Mouse (Mus musculus) lung, adult 18-20 months (tissue): ENCODE results near the gene Foxp1.

Experiments used
- DNase-seq, 2 experiments: peaks; one replicate each; pipeline ENCODE4 v3.0.0; 2022; ENCODE audit warnings: mixed read lengths in 2 of 2

The Foxp1 gene

GRCm38 (mm10) chr6:99320444-99320843 lies 202.1 kb downstream of the Foxp1 start:
- DNase-seq, result no peak

GRCm38 (mm10) chr6:99319415-99320405 lies 202.8 kb downstream of the Foxp1 start:
- no peak for DNase-seq

- DNase-seq, result no peak
These were observed 207.8 kb downstream of the Foxp1 start for GRCm38 (mm10) chr6:99314746-99315145.

GRCm38 (mm10) chr6:99310529-99310928 lies 212.0 kb downstream of the Foxp1 start:
- DNase-seq, result no peak

GRCm38 (mm10) chr6:99310171-99310500 lies 212.4 kb downstream of the Foxp1 start:
- DNase-seq, result no peak

- no peak for DNase-seq
These were observed 212.9 kb downstream of the Foxp1 start for GRCm38 (mm10) chr6:99309466-99310170.

- DNase-seq, result no peak
These were observed 216.8 kb downstream of the Foxp1 start for GRCm38 (mm10) chr6:99305751-99306150.

- no peak for DNase-seq
These were observed 217.3 kb downstream of the Foxp1 start for GRCm38 (mm10) chr6:99305236-99305635.

- DNase-seq, result no peak
These were observed 219.7 kb downstream of the Foxp1 start for GRCm38 (mm10) chr6:99302662-99303435.

GRCm38 (mm10) chr6:99301923-99302322 lies 220.6 kb downstream of the Foxp1 start:
- no peak for DNase-seq

GRCm38 (mm10) chr6:99300235-99300634 lies 222.3 kb downstream of the Foxp1 start:
- DNase-seq, result no peak

- DNase-seq, result no peak
These were observed 223.3 kb downstream of the Foxp1 start for GRCm38 (mm10) chr6:99299196-99299595.

- DNase-seq, result no peak
These were observed 225.0 kb downstream of the Foxp1 start for GRCm38 (mm10) chr6:99297535-99297934.

GRCm38 (mm10) chr6:99295495-99295894 lies 227.0 kb downstream of the Foxp1 start:
- no peak for DNase-seq

- DNase-seq, result no peak
These were observed 233.3 kb downstream of the Foxp1 start for GRCm38 (mm10) chr6:99289220-99289619.

- no peak for DNase-seq
These were observed 237.5 kb downstream of the Foxp1 start for GRCm38 (mm10) chr6:99285026-99285425.

- no peak for DNase-seq
These were observed 238.5 kb downstream of the Foxp1 start for GRCm38 (mm10) chr6:99284019-99284418.

- DNase-seq, result no peak
These were observed 239.5 kb downstream of the Foxp1 start for GRCm38 (mm10) chr6:99282866-99283657.

- DNase-seq, result no peak
These were observed 241.1 kb downstream of the Foxp1 start for GRCm38 (mm10) chr6:99281433-99281832.

- DNase-seq, result no peak
These were observed 241.9 kb downstream of the Foxp1 start for GRCm38 (mm10) chr6:99280619-99281018.

GRCm38 (mm10) chr6:99277251-99277650 lies 245.3 kb downstream of the Foxp1 start:
- DNase-seq, result no peak

- DNase-seq, result no peak
These were observed 246.2 kb downstream of the Foxp1 start for GRCm38 (mm10) chr6:99276297-99276653.
